Mouse (Mus musculus): ENCODE results near the gene Aff2.

The Aff2 gene

DNA sequence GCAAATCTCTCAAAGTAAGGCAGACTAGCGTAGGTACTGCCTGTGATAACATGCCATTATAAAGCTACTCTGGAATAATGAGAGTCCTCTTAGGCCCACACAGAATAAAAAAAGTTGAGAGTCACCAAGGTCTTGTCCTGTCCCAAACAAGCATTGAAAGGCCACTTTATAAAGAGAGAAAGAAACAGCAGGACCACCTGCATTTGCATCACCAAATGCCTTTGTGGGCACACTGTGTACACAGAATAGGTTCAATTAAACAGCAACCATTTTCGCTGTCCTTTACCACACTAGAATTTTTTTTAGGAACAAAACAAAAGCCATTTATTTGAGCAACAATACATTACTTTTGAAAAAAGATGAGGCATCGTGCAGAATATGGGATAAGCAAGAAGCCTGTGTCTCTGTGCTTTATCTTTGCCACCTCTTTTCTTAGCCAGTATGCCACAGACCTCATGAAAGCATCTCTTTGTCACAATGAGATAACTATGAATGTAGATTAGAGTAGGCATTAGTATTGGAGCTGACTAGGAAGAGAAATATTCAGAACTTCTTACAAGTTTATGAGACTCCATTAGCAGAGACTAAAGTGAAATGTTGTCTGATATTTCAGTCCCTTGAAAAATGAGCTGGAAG, 385.0 kb downstream of the Aff2 start:
- no peak for DNase-seq (ENCODE audit: low spot score in 2 of 2)

DNA sequence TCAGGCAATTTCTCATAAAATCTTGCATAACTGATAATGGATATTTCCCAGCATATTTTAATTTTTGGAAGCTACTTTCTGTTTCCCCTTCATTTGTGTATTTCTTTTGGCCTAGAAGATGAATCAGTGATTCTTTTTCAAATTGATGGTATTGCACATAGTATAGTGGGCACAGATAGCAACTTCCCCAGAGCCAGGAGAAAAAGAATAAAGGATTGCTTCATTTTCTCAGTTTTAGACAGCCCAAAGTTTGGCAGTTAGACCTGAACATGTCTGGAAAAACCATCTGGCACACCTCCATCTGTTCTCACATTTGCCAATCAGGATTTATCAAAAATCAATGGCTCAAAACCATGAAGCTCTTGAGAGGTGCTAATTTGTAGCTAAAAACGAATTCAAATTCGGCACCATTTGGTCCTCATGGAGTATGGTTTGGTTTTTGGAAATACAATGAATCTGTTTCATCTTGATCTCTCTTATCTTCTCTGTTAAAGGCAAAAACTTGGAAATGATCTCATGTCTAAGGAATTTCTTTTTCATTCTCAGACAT, 441.9 kb downstream of the Aff2 start:
- DNase-seq (ENCODE audit: low spot score in 2 of 2) = peak in 1 of 2 experiments; percentile 3

- no peak for DNase-seq (ENCODE audit: low spot score in 2 of 2)
Measured at GRCm38 (mm10) chrX:69802481-69802880, 442.4 kb downstream of the Aff2 start.

GRCm38 (mm10) chrX:69811798-69812197, 451.7 kb downstream of the Aff2 start:
- DNase-seq (ENCODE audit: low spot score in 2 of 2) = no peak

- DNase-seq (ENCODE audit: low spot score in 2 of 2) = no peak
Measured at GRCm38 (mm10) chrX:69815054-69815453, 455.0 kb downstream of the Aff2 start.

GRCm38 (mm10) chrX:69817679-69818078, 457.6 kb downstream of the Aff2 start:
- DNase-seq (ENCODE audit: low spot score in 2 of 2) = no peak

- no peak for DNase-seq (ENCODE audit: low spot score in 2 of 2)
Measured at GRCm38 (mm10) chrX:69818188-69818587, 458.1 kb downstream of the Aff2 start.

GRCm38 (mm10) chrX:69867601-69868000, 507.5 kb downstream of the Aff2 start:
- DNase-seq (ENCODE audit: low spot score in 2 of 2) = no peak

- no peak for DNase-seq (ENCODE audit: low spot score in 2 of 2)
Measured at GRCm38 (mm10) chrX:69891713-69892112, 531.6 kb downstream of the Aff2 start.
